Mouse (Mus musculus): ENCODE measurements around the gene Morc1. TPM values are rescaled to one million over a fixed set of nuclear protein-coding genes. Genes with fewer than 3 reads are reported as not detected.

Gene Morc1
- polyA plus RNA-seq, 1 experiment from 2014 or later: 0.16 TPM

- H3K27me3 ChIP-seq (replicated peaks; ENCODE audit: control insufficient read depth, insufficient read depth, low read length): no peaks in the 10 kb centered on the region
- no peak overlapping the region for H3K4me3 ChIP-seq (ENCODE audit: low read depth, low read length)
- no peaks in the 10 kb centered on the region for H3K36me3 ChIP-seq (ENCODE audit: control insufficient read depth, insufficient read depth)
- peak; percentile 87 for TF ChIP-seq CTCF (IDR thresholded peaks at IDR 0.05; ENCODE audit: low read depth)
- no peak overlapping the region for H3K9ac ChIP-seq (ENCODE audit: low read depth, low read length)
- H3K27ac ChIP-seq (ENCODE audit: low read depth, low read length): no peak overlapping the region
- no peaks in the 10 kb centered on the region for H3K9me3 ChIP-seq (ENCODE audit: control insufficient read depth)
- no peaks in the 10 kb centered on the region for H3K4me1 ChIP-seq (replicated peaks; ENCODE audit: control insufficient read depth, insufficient read depth, low read length)
- no peak for ATAC-seq
- WGBS: 16% methylated on average over 10 of the region's 10 CpGs
- peak overlapping the region; percentile 25; the same call in 1 of the 2 replicates for H3K4me2 ChIP-seq (replicated peaks; ENCODE audit: low read depth)
Observed at GRCm38 (mm10) chr16:48675607-48676006, 244.6 kb downstream of the Morc1 start.

DNA sequence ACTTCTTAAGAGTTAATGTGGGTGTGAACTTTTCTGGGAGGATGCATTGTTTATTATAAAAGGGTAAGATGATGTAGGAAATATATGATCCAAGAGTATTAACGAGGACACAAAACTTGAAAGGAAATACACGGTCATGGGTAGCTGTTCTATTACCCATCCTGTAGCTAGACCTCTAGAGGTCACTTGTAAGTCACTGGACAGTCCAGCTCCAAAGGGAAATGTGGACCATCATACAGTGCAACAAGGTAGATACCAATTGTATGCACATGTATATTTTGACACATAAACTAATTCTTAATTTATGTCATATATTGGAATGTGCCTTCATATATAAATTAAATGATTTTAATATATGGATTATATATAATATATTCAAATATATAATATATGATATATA is 245.2 kb downstream of the Morc1 start:
- WGBS: 74% methylated on average over 2 of the region's 2 CpGs
- TF ChIP-seq CTCF (IDR thresholded peaks at IDR 0.05; ENCODE audit: low read depth): no peak
- no peak for ATAC-seq

DNA sequence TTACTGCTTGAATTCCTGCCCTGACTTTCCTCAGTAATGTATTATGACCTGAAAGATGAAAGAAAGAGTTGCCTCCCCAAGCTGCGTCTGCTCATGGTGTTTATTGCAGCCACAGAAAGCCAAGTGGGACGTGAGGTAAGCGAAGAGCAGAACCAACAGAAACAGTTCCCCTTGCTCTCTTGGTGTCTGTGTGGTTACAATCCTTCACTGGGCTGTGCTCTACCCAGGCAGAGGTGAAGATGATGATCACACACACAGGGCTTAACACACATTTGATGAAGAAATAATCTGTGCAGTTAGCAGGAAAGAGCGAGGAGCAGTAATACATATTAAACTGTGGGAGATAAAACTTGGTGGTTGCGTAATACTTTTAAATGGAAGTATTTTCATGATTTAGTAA is 246.3 kb downstream of the Morc1 start:
- Histone ChIP-seq H3K4me3 (ENCODE audit: low read depth, low read length) (no peak overlapping the region), H3K9ac (ENCODE audit: low read depth, low read length) (no peak overlapping the region), H3K4me1 (replicated peaks; ENCODE audit: control insufficient read depth, insufficient read depth, low read length) (no peaks in the 10 kb centered on the region), H3K27ac (ENCODE audit: low read depth, low read length) (no peak overlapping the region), H3K4me2 (replicated peaks; ENCODE audit: low read depth) (no peak overlapping the region), H3K9me3 (ENCODE audit: control insufficient read depth) (no peaks in the 10 kb centered on the region), H3K27me3 (replicated peaks; ENCODE audit: control insufficient read depth, insufficient read depth, low read length) (no peaks in the 10 kb centered on the region), H3K36me3 (ENCODE audit: control insufficient read depth, insufficient read depth) (no peaks in the 10 kb centered on the region)
- WGBS: 57% methylated on average over 5 of the region's 5 CpGs
- no peak for TF ChIP-seq CTCF (IDR thresholded peaks at IDR 0.05; ENCODE audit: low read depth)
- no peak for ATAC-seq

More for the DNA sequence above, 245.2 kb downstream of the Morc1 start:
- Histone ChIP-seq H3K27ac (ENCODE audit: low read depth, low read length) (no peak overlapping the region), H3K9me3 (ENCODE audit: control insufficient read depth) (no peaks in the 10 kb centered on the region), H3K4me2 (replicated peaks; ENCODE audit: low read depth) (no peak overlapping the region), H3K4me3 (ENCODE audit: low read depth, low read length) (no peak overlapping the region), H3K27me3 (replicated peaks; ENCODE audit: control insufficient read depth, insufficient read depth, low read length) (no peaks in the 10 kb centered on the region), H3K36me3 (ENCODE audit: control insufficient read depth, insufficient read depth) (no peaks in the 10 kb centered on the region), H3K4me1 (replicated peaks; ENCODE audit: control insufficient read depth, insufficient read depth, low read length) (no peaks in the 10 kb centered on the region), H3K9ac (ENCODE audit: low read depth, low read length) (no peak overlapping the region)

DNA sequence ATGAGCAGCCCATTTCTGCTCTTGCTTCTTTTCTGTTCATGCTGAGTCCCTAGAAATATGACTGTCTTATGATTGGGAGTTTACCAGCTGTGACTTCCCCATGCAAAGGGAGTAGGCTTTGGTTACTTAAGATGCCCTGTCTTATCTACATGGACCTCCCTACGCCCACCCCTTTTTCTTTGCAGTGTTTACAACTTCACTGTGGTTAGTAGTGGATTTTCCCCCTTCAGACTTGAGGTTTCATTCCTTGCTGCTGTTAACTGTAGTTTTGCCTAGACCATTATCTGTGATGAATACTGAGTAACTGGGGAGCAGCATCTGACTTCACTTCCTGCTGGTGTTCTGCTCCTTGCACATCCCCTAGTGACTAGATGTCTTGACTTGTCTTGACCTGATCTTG is 247.0 kb downstream of the Morc1 start:
- Histone ChIP-seq H3K4me1 (replicated peaks; ENCODE audit: control insufficient read depth, insufficient read depth, low read length) (no peaks in the 10 kb centered on the region), H3K9ac (ENCODE audit: low read depth, low read length) (no peak overlapping the region), H3K27me3 (replicated peaks; ENCODE audit: control insufficient read depth, insufficient read depth, low read length) (no peaks in the 10 kb centered on the region), H3K27ac (ENCODE audit: low read depth, low read length) (no peak overlapping the region), H3K4me3 (ENCODE audit: low read depth, low read length) (no peak overlapping the region), H3K36me3 (ENCODE audit: control insufficient read depth, insufficient read depth) (no peaks in the 10 kb centered on the region), H3K4me2 (replicated peaks; ENCODE audit: low read depth) (no peak overlapping the region), H3K9me3 (ENCODE audit: control insufficient read depth) (no peaks in the 10 kb centered on the region)
- no peak for ATAC-seq
- TF ChIP-seq CTCF (IDR thresholded peaks at IDR 0.05; ENCODE audit: low read depth): no peak
- 70% methylated on average over 1 of the region's 1 CpGs for WGBS

Other genes with a start within 250 kb of the Morc1 start
- gene Dppa4, start 147.5 kb upstream of the Morc1 start, polyA plus RNA-seq (2015; fragmentation: Nextera tagmentation; extraction: Ambion mirVana): not detected in 2 replicates
- 0.09 TPM in 1 of 2 replicates, not detected in the other for gene Dppa2, start 127.3 kb upstream of the Morc1 start, polyA plus RNA-seq (2015; fragmentation: Nextera tagmentation; extraction: Ambion mirVana)
- gene Gm5485, start 18.8 kb upstream of the Morc1 start, polyA plus RNA-seq (2015; fragmentation: Nextera tagmentation; extraction: Ambion mirVana): 121 and 126 TPM in 2 replicates